23 mouse cellular contexts compared by ENCODE assay signal in genomic region chr16:18554721-18555120, GRCm38 (mm10). TPM values are rescaled to one million over a fixed set of nuclear protein-coding genes. Genes with fewer than 3 reads are reported as not detected.
DNase-seq lines count a peak whose midpoint lies in the region; ATAC-seq lines count a peak whose summit lies in the region.
"Had no signal": no experiment of that assay in that cellular context is flagged by ENCODE, and none has a peak within 500 bp of the region (broad histone marks: within the 10 kb centered on the region; RNA-seq: fewer than 3 reads in every experiment).

No protein-coding gene starts in this region.

- 0 out of 2 replicates have a peak, but pooled peaks have one; percentile 31 for ATAC-seq in cerebellum, adult (ENCODE audit: insufficient number of reproducible peaks, low FRiP score, low TSS enrichment)
- no peak for ATAC-seq in embryonic facial prominence, embryonic 11.5 days (replicated peaks; ENCODE audit: insufficient number of reproducible peaks, low FRiP score, low TSS enrichment, low read depth)
- peak; percentile 34; the same call in 1 of the 2 replicates for ATAC-seq in limb, embryonic 13.5 days (ENCODE audit: low FRiP score, low read depth)
- ATAC-seq: activated CD4-positive, CD25-positive, alpha-beta regulatory T cell, adult 4 months; CD4-positive, CD25-positive, alpha-beta regulatory T cell, adult 4 months; forebrain, embryonic 16.5 days; intestine, embryonic 15.5 days; lung, postnatal 0 days had no signal

- no peaks in the 10 kb centered on the region; the same call in 1 of the 2 replicates for H3K36me3 ChIP-seq in embryonic facial prominence, embryonic 11.5 days (replicated peaks; ENCODE audit: control insufficient read depth, insufficient read depth, low read depth, low read length)
- peaks cover under 1% of the 10 kb centered on the region; the same call in 1 of the 2 replicates for H3K36me3 ChIP-seq in limb, embryonic 13.5 days
- H3K36me3 ChIP-seq: heart, embryonic 13.5 days; hindbrain, embryonic 15.5 days; intestine, embryonic 15.5 days had no signal

- no peak overlapping the region for H3K9ac ChIP-seq in embryonic facial prominence, embryonic 11.5 days (replicated peaks; ENCODE audit: low read length)
- H3K9ac ChIP-seq in limb, embryonic 13.5 days, result peak overlapping the region; percentile 19; the same call in 1 of the 2 replicates
- H3K9ac ChIP-seq: heart, embryonic 13.5 days; hindbrain, embryonic 15.5 days; intestine, embryonic 15.5 days had no signal

- no peaks in the 10 kb centered on the region for H3K27me3 ChIP-seq in embryonic facial prominence, embryonic 11.5 days (ENCODE audit: control insufficient read depth, insufficient read depth, low read length)
- no peaks in the 10 kb centered on the region for H3K27me3 ChIP-seq in limb, embryonic 13.5 days
- H3K27me3 ChIP-seq: hindbrain, embryonic 15.5 days; intestine, embryonic 15.5 days had no signal

- H3K4me1 ChIP-seq in embryonic facial prominence, embryonic 11.5 days (ENCODE audit: control insufficient read depth, insufficient read depth, low read length), result peaks cover 9% of the 10 kb centered on the region
- peaks cover 33% of the 10 kb centered on the region for H3K4me1 ChIP-seq in limb, embryonic 13.5 days
- H3K4me1 ChIP-seq: intestine, embryonic 15.5 days had no signal

- no peak for DNase-seq in cerebellum, adult 11 months
- peak; percentile 8 for DNase-seq in kidney, postnatal 14 days
- DNase-seq in kidney, adult 8-10 months, result no peak
- peak; percentile 20 for DNase-seq in embryonic facial prominence, embryonic 11.5 days (ENCODE audit: low spot score)
- no peak for DNase-seq in right cerebral cortex, adult 18-20 months
- no peak for DNase-seq in left cerebral cortex, adult 8-10 months (ENCODE audit: low spot score in 2 of 2)
- DNase-seq: cerebellum, adult 18-20 months; cerebellum, postnatal 25 days; retina, postnatal 1 day had no signal

- WGBS in embryonic facial prominence, embryonic 11.5 days, result 33% methylated on average over 2 of the region's 2 CpGs
- 7% methylated on average over 2 of the region's 2 CpGs for WGBS in limb, embryonic 13.5 days

- H3K9me3 ChIP-seq in embryonic facial prominence, embryonic 11.5 days (replicated peaks; ENCODE audit: control insufficient read depth, low read length), result no peaks in the 10 kb centered on the region
- no peaks in the 10 kb centered on the region for H3K9me3 ChIP-seq in limb, embryonic 13.5 days
- H3K9me3 ChIP-seq: heart, embryonic 13.5 days; hindbrain, embryonic 15.5 days; intestine, embryonic 15.5 days had no signal

- H3K27ac ChIP-seq in embryonic facial prominence, embryonic 11.5 days (replicated peaks; ENCODE audit: low read depth, low read length), result peak overlapping the region; percentile 73
- H3K27ac ChIP-seq in limb, embryonic 13.5 days, result peak overlapping the region; percentile 84
- H3K27ac ChIP-seq: heart, embryonic 13.5 days; hindbrain, embryonic 15.5 days; intestine, embryonic 15.5 days had no signal

- H3K4me2 ChIP-seq in embryonic facial prominence, embryonic 11.5 days (ENCODE audit: low read depth, low read length), result no peak overlapping the region; the same call in 1 of the 2 replicates
- peak overlapping the region; percentile 32 for H3K4me2 ChIP-seq in limb, embryonic 13.5 days (replicated peaks)
- H3K4me2 ChIP-seq: heart, embryonic 13.5 days; hindbrain, embryonic 15.5 days; intestine, embryonic 15.5 days; midbrain, embryonic 11.5 days had no signal

- no peak overlapping the region for H3K4me3 ChIP-seq in embryonic facial prominence, embryonic 11.5 days (ENCODE audit: low read depth, low read length)
- no peak overlapping the region; the same call in 1 of the 2 replicates for H3K4me3 ChIP-seq in limb, embryonic 13.5 days
- H3K4me3 ChIP-seq: gastrocnemius, adult 2 months; heart, embryonic 13.5 days; hindbrain, embryonic 15.5 days; intestine, embryonic 15.5 days had no signal

RNA-seq across cellular contexts. Expression of gene Tbx1, which starts 35.8 kb away (rescaled TPM):
- 6.3 and 6.8 TPM in 2 replicates for polyA plus RNA-seq in embryonic facial prominence, embryonic 11.5 days (2014; fragmentation: Nextera tagmentation; extraction: Ambion mirVana)
- 5.5 and 6.0 TPM in 2 replicates for polyA plus RNA-seq in limb, embryonic 13.5 days (2015; fragmentation: Nextera tagmentation; extraction: Ambion mirVana)
- 1 to 10 TPM; 1.0 to 2.1 (median 1.6) TPM for total RNA-seq in left cerebral cortex, adult 8-10 months (2022)
- total RNA-seq: adrenal gland, postnatal 14 days; granulocyte monocyte progenitor cell, adult 5-6 weeks; monocyte, adult 5-6 weeks had no signal
- polyA plus RNA-seq: activated CD4-positive, CD25-positive, alpha-beta regulatory T cell, adult 4 months; CD4-positive, CD25-positive, alpha-beta regulatory T cell, adult 4 months had no signal

RNA-seq across cellular contexts. Expression of gene Rtl10, which starts 56.0 kb away (rescaled TPM):
- polyA plus RNA-seq in embryonic facial prominence, embryonic 11.5 days (2014; fragmentation: Nextera tagmentation; extraction: Ambion mirVana), result 3.5 and 3.7 TPM in 2 replicates
- 5.5 and 5.9 TPM in 2 replicates for polyA plus RNA-seq in limb, embryonic 13.5 days (2015; fragmentation: Nextera tagmentation; extraction: Ambion mirVana)
- total RNA-seq in left cerebral cortex, adult 8-10 months (2022), result 1 to 10 TPM; 6.4 to 7.8 (median 7.6) TPM
- total RNA-seq: monocyte, adult 5-6 weeks had no signal

RNA-seq across cellular contexts. Expression of gene Gnb1l, which starts 56.2 kb away (rescaled TPM):
- polyA plus RNA-seq in embryonic facial prominence, embryonic 11.5 days (2014; fragmentation: Nextera tagmentation; extraction: Ambion mirVana), result 13.2 and 15.6 TPM in 2 replicates
- polyA plus RNA-seq in limb, embryonic 13.5 days (2015; fragmentation: Nextera tagmentation; extraction: Ambion mirVana), result 20.4 and 21.4 TPM in 2 replicates
- 1 to 10 TPM; 4.9 to 5.7 (median 5.3) TPM for total RNA-seq in left cerebral cortex, adult 8-10 months (2022)

Comparison
In these comparisons a context has a peak if more than half of its experiments do, and no peak if none do; other contexts are left out.
1. DNase-seq: peak in kidney, postnatal 14 days (single experiment) and embryonic facial prominence, embryonic 11.5 days (single experiment); none in cerebellum, adult 11 months (single experiment), kidney, adult 8-10 months (0 of 2), right cerebral cortex, adult 18-20 months (single experiment) and left cerebral cortex, adult 8-10 months (0 of 2).